Mouse (Mus musculus) NIH3T3 (cell line): Measurements from ENCODE around the gene Lenep.
A peak's percentile ranks its signal among the peaks of the same experiment; 100 is the strongest.

Experiments used
- DNase-seq: peaks from one replicate; pipeline ENCODE4 v3.0.0-alpha.2; 2012; ENCODE audit warnings: low read depth

Lenep gene

GRCm38 (mm10) chr3:89391663-89392511, 10.7 kb downstream of the Lenep start:
- peak; percentile 72 for DNase-seq

DNA sequence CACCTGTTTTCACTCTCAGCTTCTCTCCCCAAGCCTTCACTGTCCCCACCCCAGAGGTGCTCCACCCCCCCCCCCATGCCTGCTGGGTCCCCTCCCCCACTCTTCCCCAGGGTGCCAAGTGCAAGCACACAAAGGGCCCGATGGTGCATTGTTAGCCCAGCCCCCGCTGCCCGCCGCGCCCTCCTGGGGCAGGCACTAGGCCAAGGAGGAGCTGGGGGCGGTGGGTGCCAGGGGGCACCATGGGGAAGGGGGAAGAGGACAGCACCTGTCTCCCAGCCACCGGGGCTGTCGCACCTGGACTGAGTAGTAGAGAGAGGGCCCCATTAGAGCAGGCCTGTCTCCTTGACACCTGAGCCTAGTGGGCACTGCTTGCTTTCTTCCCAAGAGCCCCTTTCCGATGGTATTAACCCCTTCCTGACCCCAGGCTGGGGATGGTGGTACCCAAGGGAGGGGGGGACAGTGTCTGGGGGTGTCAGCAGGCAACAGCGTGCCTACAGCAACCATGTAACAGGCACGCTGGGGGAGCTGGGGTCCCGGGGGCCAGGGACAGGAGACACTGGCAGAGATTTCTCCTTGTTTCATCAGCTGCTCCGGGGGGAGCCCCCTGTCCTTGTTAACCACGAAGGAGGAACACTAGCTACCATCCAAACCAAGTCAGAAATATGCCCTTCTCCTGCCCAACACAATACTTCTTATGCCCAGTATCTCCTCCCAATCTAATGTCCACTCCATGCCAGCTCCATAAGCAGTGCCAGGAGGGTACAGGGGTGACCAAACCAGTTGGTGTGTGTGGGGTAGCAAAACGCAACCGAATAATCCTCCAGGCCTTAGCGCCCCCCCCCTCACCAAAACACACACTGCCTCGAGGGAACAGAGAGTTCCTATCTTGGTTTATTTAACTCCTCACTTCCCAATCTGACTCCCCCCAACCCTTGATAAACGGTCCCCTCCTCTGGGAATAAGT, 11.6 kb downstream of the Lenep start:
- DNase-seq = peak; percentile 51

- DNase-seq = peak; percentile 81
Measured at GRCm38 (mm10) chr3:89390111-89390515, 12.5 kb downstream of the Lenep start.

- DNase-seq = peak; percentile 49
Measured at GRCm38 (mm10) chr3:89388901-89389740, 13.5 kb downstream of the Lenep start.

DNA sequence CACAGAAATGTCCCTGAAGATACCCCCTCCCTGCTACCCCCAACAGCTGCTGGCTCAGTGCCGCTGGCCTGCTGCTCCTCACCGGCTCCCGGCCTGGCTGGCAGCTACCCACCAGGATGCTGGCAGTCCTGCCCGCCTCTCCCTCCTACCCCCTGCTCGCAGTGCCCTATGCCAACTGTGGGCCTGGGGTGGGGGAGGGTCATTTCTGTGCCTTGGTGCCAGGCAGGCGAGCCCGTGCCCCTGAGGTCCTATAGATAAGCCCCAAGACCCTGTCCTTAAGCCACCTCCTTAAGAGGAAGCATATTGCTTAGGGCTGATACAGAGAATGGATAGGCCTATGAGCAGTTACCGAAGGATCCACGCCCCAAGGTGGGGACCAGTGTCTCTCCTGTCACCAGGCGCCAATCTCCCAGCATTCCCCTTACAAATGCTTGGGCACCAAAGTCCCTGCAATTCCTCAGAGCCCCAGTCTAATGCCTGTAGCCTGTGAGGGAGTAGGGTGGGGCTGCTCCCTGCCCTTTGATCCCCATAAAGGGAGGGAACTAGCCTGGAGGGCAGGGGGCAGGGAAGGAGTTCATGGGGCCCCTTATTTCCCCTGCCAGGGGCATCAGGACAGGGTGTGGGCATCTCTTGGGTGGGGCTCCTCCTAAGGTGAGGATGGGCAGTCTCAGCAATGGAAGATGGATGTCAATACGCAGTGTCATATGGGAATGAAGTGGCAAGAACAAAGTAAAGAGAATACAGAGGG, 14.3 kb downstream of the Lenep start:
- DNase-seq = no peak

DNA sequence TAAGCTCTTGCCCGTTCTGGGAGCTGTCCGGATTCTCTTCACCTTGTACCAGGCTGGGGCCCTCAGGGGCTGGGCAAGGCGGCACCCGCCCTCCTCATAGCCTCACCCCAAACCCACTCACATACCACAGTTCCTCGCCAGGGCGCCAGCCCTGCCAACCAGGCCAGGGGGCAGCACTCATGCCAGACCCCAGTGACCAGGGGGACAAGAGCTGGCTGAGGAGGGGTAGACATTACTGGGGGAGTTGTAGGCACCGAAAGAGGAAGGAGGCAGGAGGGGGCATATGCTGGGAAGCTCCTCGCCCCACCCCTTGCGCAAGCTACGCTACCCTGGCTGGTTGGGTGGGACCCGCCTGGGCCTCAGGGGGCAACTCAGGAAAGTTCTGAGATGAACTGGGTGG, 15.0 kb downstream of the Lenep start:
- no peak for DNase-seq

- no peak for DNase-seq
Measured at GRCm38 (mm10) chr3:89386438-89387420, 15.9 kb downstream of the Lenep start.

- DNase-seq = no peak
Measured at GRCm38 (mm10) chr3:89385451-89385850, 17.1 kb downstream of the Lenep start.

DNA sequence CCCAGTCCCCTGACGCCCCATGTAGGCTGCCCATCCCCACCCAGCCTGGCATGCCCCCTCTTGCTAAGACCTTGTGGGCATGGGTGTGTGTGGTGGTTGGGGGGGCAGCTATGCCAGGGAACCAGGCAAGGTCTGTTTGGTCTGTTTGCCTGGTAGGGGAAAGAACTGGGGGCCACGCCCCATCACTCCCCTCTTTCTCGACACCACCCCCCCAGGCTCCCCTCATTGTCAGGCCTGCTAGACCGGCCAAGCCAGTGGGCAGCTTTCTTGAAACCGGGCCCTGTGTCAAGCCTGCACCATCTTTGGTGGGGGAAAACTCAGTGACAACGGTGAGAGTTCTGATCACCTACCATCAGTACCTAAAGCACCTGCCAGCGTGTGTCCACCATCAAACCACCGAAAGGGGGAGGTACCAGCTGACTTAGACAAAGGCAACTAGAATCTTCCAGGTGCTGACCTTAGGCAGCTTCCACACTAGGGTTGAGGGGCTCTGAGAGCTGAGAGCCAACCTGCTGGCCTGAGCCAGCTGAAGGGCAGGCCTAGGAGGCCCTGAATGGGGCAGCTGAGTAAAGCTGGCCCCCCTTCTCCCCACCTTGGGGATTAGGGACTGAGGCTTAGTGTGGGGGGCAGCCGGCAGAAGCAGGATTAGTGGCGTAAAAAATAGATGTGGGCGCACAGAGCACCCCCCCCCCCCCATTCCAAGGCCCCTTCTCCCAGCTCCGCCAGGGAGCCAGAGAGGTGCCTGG, 18.1 kb downstream of the Lenep start:
- no peak for DNase-seq

DNA sequence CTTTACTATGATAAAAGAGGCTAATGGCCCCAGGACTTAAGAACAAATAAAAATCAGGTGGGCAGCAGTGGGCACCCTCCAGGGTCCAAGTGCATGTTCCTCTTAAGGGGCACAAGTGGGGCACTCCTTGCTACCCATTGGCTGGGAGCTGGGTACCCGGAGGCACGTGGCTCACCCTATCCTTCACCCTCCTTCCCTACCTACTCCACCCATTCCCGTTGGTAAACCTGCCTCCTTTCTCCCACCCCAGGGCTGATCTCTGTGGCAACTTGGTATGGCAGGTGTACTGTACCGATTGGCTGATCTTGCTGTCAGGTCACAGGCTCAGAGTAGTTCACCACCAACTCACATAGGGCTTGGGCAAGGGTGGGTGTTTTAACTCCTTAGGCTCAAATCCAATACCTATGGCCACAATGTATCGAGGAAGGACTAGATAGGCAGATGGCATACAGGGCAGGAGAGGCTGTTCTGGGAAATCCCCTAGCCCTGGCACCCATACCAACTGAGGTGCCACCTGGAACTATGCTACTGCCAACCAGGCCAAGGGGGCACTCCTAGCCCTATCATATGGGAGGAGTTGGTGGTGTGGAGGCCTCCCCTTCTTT, 18.8 kb downstream of the Lenep start:
- no peak for DNase-seq

DNA sequence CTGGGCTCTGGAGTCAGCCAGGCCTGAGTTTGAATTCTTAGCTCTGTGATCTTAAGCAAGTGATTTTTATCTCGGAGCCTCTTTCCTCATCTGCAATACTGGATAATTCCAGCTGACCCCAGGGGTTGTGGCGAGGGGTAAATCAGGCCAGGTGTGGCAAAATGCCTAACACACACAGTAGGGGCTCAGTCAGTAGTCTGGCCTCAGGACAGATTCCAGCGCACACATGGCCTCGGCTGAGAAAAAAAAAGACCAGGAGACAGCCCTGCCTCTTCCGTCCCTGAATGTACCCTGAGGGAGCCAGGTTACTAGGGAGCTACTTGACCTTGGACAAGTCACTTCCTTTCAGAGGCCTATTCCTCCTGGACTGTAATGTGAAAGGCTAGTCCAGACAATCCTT, 19.6 kb downstream of the Lenep start:
- no peak for DNase-seq

DNA sequence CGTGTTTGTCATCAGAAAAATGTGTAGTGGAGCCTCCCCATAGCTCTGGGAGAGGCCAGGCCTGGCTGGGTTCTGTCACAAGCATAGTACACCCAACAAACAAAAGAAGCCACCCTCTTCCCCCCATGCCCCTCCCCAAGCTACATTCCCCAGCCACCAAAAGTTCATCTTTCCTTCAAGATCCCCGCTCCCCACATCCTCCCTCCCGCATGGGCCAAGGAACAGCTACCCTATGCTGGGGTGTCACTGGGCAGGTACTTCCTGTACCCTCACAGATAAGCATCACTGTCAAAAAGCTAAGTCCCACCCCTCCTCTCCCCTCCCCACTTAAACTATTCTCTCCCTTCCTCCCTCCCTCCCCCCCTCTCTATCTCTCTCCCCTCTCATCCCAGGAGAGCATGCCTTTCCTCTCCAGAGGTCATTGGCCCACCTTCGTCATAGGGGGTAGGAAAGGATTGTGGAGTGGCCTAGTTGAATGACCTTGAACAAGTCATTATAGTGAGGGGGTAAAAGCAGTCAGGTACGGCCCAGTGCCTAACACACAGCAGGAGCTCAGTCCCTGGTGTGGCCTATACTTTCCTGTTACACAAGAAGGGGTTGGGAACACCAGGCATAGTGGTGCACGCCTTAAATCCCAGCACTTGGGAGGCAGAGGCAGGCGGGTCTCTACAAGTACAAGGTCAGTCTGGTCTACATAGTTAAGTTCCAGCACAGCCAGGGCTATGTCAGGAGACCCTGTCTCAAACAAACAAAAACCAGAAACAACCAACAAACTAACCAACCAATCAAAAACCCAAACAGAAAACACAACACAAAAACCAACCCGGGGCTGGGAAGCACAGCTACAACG, 20.3 kb downstream of the Lenep start:
- no peak for DNase-seq

GRCm38 (mm10) chr3:89381233-89381632, 21.4 kb downstream of the Lenep start:
- no peak for DNase-seq

DNA sequence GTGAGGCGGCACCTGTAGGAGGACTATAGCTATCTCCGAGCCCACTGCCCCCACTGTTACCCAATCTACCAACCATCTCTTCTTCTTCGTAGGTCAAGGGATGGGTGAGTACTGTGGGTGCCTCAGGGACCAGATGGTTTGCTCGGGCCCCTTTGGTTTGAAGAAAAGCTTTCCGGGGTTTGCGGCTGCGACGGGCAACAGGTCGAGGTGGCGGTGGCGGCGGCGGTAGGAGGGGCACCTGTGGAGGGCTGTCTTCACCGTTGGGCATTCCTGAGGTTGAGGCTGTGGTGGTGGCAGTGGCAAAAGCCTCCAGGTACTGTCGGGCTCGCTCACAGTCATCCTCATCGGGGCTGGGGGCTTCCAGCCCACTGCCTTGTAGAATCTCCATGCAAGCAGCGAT, 21.9 kb downstream of the Lenep start:
- no peak for DNase-seq

GRCm38 (mm10) chr3:89380291-89380690, 22.3 kb downstream of the Lenep start:
- no peak for DNase-seq

DNA sequence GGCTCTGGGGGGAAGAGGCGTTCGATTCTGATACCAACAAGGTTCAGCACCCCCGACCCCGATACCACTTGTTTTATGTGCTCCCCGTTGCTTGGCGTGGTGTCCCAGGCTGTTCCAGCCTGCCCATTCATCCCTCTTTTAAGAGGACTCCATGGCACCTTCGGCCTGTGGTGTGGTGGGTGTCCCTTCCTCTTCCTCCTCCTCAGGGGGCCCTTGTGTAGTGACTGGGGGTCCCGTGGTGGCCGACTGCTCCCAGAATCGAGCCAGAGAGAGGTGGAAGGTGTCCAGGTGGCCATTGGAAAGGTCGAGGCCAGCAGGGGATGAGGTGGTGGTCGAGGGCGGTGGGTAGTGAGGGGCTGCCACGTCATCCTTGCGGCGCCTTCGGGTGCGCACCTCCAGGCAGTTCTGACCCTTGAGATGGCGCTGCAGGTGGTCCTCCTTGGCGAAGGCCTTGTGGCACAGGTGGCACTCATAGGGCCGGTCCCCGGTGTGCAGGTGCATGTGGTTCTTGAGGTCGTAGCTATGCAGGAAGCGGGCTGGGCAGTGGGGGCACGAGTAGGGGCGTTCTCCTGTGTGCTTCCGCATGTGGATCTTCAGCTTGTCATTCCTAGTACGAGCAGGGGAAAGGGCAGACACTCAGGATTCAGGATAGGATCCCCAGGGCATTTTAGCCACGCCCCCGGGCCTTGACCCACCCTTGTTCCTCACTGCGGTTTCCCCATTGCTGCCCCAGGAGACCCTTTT, 23.0 kb downstream of the Lenep start:
- no peak for DNase-seq

GRCm38 (mm10) chr3:89378394-89379067, 24.1 kb downstream of the Lenep start:
- DNase-seq = peak; percentile 89
